Mouse (Mus musculus) forebrain, embryonic 14.5 days (tissue): ENCODE measurements around the gene Rho. TPM values are rescaled to one million over a fixed set of nuclear protein-coding genes. Genes with fewer than 3 reads are reported as not detected.

Experiments used
- ATAC-seq: fragments of 200-750 bp; cut with Nextera tagmentation; 2 replicates; pipeline ENCODE4 v1.8.0; 2017; ENCODE audit warnings: mild to moderate bottlenecking, moderate library complexity
- DNase-seq: peaks from one replicate; pipeline ENCODE4 v3.0.0-alpha.2; 2015; ENCODE audit warnings: low spot score
- H3K27ac ChIP-seq: fragments of 300-500 bp; sonication (generic); 2 replicates; pipeline ENCODE4 v1.5.1; 2014; ENCODE audit warnings: low read depth, mild to moderate bottlenecking, control low read depth, low read length, moderate library complexity
- H3K27me3 ChIP-seq: fragments of 300-500 bp; sonication (generic); replicated peaks from 2 replicates; pipeline ENCODE4 v1.6.1; 2014; ENCODE audit warnings: low read length, control low read depth, mixed read lengths; ENCODE audit not compliant: control insufficient read depth, insufficient read depth
- H3K36me3 ChIP-seq: fragments of 300-500 bp; sonication (generic); 2 replicates; pipeline ENCODE4 v1.6.1; 2014; ENCODE audit warnings: low read length, control low read depth; ENCODE audit not compliant: control insufficient read depth, insufficient read depth
- H3K4me1 ChIP-seq: fragments of 300-500 bp; sonication (generic); 2 replicates; pipeline ENCODE4 v1.6.1; 2014; ENCODE audit warnings: antibody characterized with exemption, low read length, control low read depth; ENCODE audit not compliant: control insufficient read depth, insufficient read depth
- H3K4me2 ChIP-seq: fragments of 300-500 bp; sonication (generic); 2 replicates; pipeline ENCODE4 v1.6.1; 2014; ENCODE audit warnings: mild to moderate bottlenecking, control low read depth, low read length
- H3K4me3 ChIP-seq: fragments of 300-500 bp; sonication (generic); 2 replicates; pipeline ENCODE4 v1.5.1; 2014; ENCODE audit warnings: low read depth, low read length, control low read depth
- H3K9ac ChIP-seq: fragments of 300-500 bp; sonication (generic); 2 replicates; pipeline ENCODE4 v1.6.1; 2014; ENCODE audit warnings: mild to moderate bottlenecking, low read length, control low read depth, moderate library complexity
- H3K9me3 ChIP-seq: fragments of 300-500 bp; sonication (generic); replicated peaks from 2 replicates; pipeline ENCODE4 v1.6.1; 2016; ENCODE audit warnings: low read length, control low read depth, mixed read lengths; ENCODE audit not compliant: control insufficient read depth
- WGBS: fragments of 180-500 bp; shearing (Covaris S2); extraction: QIAGEN DNeasy Blood & Tissue Kit; methylation state at CpG from one replicate; pipeline ENCODE4 v1.1.7; 2014; 5-methylcytosine and 5-hydroxymethylcytosine counted together
- polyA plus RNA-seq: library from polyadenylated mRNA; unstranded; fragments of >200 nt; fragmentation: Nextera tagmentation; extraction: Ambion mirVana; gene quantifications from 2 replicates; pipeline ENCODE4 v1.2.1, GENCODE M21; 2014

Rho gene
- polyA plus RNA-seq, 1 experiment from 2014 or later: 0.19 TPM

DNA sequence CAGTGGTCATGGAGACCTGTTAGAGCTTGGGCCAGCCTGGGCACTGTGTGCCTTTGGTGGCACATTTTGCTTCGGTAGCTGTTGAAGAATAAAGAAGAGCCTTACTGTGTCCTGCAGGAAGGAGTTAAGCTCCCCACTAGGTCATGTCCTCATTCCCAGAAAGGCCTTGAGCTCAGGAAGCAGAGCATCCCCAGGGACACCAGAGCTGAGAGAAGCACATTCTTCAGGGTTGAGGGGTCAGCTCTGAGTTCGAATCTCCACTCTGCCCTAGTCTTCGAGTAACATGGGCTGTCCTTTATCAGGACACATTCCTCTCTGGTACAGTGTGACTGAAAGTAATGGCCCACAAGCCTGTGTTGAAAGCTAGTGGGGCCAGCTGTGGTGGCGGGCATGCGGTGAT, 11.7 kb upstream of the Rho start:
- no peak overlapping the region for H3K4me2 ChIP-seq
- ATAC-seq (no peak), DNase-seq (no peak)
- no peak overlapping the region for H3K27ac ChIP-seq
- H3K4me1 ChIP-seq: peaks cover 12% of the 10 kb centered on the region
- no peaks in the 10 kb centered on the region for H3K9me3 ChIP-seq
- no peaks in the 10 kb centered on the region for H3K27me3 ChIP-seq
- no peak overlapping the region for H3K9ac ChIP-seq
- no peak overlapping the region for H3K4me3 ChIP-seq
- 94% methylated on average over 5 of the region's 5 CpGs for WGBS
- peaks cover 2% of the 10 kb centered on the region; the same call in 1 of the 2 replicates for H3K36me3 ChIP-seq

DNA sequence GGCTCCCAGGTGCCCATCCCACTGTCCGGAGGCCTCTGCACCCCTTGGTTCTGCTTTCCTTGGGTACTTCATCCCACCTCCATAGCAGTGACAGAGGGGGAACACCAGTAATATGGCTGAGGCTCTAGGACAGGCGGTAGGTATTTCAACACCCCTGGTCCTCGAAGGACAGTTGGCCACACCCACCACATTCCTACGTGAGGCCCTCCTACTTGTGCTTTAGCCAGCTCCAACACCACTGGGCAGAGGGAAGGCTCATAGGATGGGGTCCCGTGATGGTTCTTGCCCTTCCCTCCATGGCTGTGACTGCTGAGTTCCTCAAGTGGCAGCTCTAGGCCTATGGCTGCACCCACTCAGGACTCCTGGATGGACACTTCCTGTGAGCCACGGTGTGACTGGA, 6.7 kb upstream of the Rho start:
- no peaks in the 10 kb centered on the region for H3K36me3 ChIP-seq
- H3K4me2 ChIP-seq: no peak overlapping the region
- H3K27ac ChIP-seq: no peak overlapping the region
- no peak overlapping the region for H3K4me3 ChIP-seq
- no peaks in the 10 kb centered on the region for H3K9me3 ChIP-seq
- ATAC-seq (no peak), DNase-seq (no peak)
- H3K27me3 ChIP-seq: no peaks in the 10 kb centered on the region
- H3K9ac ChIP-seq: no peak overlapping the region
- H3K4me1 ChIP-seq: peaks cover 23% of the 10 kb centered on the region
- WGBS: 65% methylated on average over 6 of the region's 6 CpGs

DNA sequence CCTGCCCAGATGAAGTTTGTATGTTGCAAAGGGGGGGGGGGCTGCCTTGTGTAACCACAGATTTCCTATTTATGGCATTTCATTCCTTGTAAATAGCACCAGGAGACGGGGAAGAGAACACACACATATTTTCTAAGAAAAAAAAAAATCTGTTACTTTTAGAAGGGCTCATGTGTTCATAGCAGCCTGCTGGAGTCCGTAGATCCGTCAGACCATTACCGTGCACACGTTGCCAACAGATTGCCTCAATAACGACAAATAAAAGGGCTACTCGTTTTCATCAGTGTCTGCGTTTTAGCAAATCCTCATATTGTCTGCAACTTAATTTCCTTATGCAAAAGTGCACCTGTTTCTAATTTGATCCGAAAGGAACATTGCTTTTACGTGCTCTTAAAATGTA, 5.1 kb upstream of the Rho start:
- DNase-seq (peak; percentile 42), ATAC-seq (no peak)
- peaks cover 23% of the 10 kb centered on the region for H3K4me1 ChIP-seq
- no peak overlapping the region for H3K4me3 ChIP-seq
- no peak overlapping the region for H3K4me2 ChIP-seq
- WGBS: 39% methylated on average over 10 of the region's 10 CpGs
- peak overlapping the region; percentile 86; the same call in 1 of the 2 replicates for H3K27ac ChIP-seq
- no peaks in the 10 kb centered on the region for H3K9me3 ChIP-seq
- no peaks in the 10 kb centered on the region for H3K36me3 ChIP-seq
- no peak overlapping the region for H3K9ac ChIP-seq
- H3K27me3 ChIP-seq: no peaks in the 10 kb centered on the region

DNA sequence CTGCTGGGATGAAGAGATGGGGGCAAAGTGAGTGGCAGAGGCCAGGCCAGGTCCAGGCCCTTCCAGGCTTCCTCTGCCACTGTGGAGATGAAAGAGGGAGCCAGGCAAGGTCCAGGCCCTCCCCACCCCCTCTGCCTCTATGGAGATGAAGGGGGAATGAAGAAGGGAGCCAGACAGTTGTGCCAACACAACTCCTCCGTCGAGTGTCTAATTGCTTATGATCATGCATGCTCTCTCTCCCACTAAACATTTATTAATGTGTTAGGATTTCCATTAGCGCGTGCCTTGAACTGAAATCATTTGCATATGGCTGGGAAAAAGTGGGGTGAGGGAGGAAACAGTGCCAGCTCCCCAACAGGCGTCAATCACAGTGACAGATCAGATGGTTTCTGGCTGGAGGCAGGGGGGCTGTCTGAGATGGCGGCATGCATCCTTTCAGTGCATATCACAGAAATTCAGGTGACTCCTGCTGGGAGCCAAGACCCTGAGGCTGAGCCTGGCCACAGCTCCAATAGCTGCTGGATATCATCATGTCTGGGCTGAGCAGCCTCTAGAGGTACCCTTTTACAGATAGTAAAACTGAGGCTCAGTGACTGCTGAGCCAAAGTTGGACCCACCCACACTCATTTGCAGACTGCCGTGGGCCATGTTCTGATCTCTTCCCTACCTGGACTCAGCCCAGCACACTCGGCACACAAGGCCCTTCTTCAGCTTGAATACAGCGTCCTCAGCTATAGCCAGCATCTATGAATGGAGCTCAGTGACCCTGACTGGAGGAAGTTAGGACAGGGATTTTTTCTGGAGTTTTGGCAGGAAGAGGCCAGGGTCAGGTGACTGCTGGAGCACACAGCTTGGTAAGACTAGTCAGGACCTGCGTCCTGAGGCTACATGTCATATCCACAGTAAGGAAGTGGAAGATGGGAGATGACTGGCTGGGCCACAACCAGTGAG, 4.0 kb upstream of the Rho start:
- peak; percentile 81 for DNase-seq
- Histone ChIP-seq H3K27ac (peak overlapping the region; percentile 86), H3K4me3 (no peak overlapping the region), H3K9me3 (no peaks in the 10 kb centered on the region), H3K4me1 (peaks cover 23% of the 10 kb centered on the region), H3K4me2 (no peak overlapping the region), H3K9ac (no peak overlapping the region), H3K36me3 (no peaks in the 10 kb centered on the region), H3K27me3 (no peaks in the 10 kb centered on the region)
- peak; percentile 74 for ATAC-seq
- 46% methylated on average over 10 of the region's 10 CpGs for WGBS

DNA sequence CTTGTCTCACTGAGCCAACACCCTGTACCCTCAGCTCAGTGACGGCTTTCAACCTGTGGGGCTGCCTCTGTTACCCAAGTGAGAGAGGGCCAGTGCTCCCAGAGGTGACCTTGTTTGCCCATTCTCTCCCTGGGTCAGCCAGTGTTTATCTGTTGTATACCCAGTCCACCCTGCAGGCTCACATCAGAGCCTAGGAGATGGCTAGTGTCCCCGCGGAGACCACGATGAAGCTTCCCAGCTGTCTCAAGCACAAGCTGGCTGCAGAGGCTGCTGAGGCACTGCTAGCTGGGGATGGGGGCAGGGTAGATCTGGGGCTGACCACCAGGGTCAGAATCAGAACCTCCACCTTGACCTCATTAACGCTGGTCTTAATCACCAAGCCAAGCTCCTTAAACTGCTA, 1.5 kb upstream of the Rho start:
- 82% methylated on average over 5 of the region's 5 CpGs for WGBS
- peaks cover 23% of the 10 kb centered on the region for H3K4me1 ChIP-seq
- no peak overlapping the region for H3K27ac ChIP-seq
- no peaks in the 10 kb centered on the region for H3K27me3 ChIP-seq
- no peak for DNase-seq
- H3K4me2 ChIP-seq: no peak overlapping the region
- H3K9ac ChIP-seq: no peak overlapping the region
- ATAC-seq: no peak
- H3K9me3 ChIP-seq: no peaks in the 10 kb centered on the region
- H3K4me3 ChIP-seq: no peak overlapping the region
- H3K36me3 ChIP-seq: no peaks in the 10 kb centered on the region

DNA sequence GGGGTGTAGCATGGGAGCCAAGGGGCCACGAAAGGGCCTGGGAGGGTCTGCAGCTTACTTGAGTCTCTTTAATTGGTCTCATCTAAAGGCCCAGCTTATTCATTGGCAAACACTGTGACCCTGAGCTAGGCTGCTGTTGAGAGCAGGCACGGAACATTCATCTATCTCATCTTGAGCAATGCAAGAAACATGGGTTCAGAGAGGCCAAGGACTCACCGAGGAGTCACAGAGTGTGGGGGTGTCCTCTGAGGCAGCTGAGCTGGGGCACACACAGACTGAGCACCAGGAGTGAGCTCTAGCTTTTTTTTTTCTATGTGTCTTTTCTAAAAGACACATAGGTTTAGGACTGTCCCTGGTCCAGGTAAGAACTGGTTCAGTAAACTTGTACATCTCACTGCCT, 843 bp downstream of the Rho start:
- DNase-seq (no peak), ATAC-seq (no peak)
- WGBS: 94% methylated on average over 3 of the region's 3 CpGs
- Histone ChIP-seq H3K36me3 (no peaks in the 10 kb centered on the region), H3K27me3 (no peaks in the 10 kb centered on the region), H3K9ac (no peak overlapping the region), H3K27ac (no peak overlapping the region), H3K4me3 (no peak overlapping the region), H3K4me1 (peaks cover 5% of the 10 kb centered on the region), H3K9me3 (no peaks in the 10 kb centered on the region), H3K4me2 (no peak overlapping the region)

DNA sequence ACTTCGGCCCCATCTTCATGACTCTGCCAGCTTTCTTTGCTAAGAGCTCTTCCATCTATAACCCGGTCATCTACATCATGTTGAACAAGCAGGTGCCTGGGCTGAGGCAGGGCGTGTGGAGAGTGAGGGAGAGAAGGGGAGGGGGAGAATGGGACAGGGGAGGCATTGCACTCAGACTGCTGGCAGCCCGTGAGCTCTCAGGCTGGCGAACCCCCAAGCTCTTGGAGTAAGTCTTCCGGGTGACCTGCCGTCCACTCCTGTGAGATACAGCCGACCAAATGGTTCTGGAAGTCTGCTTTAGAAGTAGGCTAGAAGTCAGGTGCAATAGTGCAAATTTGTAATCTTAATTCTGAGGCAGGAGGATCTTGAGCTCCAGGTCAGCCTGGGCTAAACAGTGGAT, 4.0 kb downstream of the Rho start:
- ATAC-seq (no peak), DNase-seq (no peak)
- Histone ChIP-seq H3K4me3 (no peak overlapping the region), H3K27me3 (no peaks in the 10 kb centered on the region), H3K4me2 (no peak overlapping the region), H3K27ac (no peak overlapping the region), H3K9me3 (peaks cover 6% of the 10 kb centered on the region), H3K4me1 (no peaks in the 10 kb centered on the region), H3K36me3 (no peaks in the 10 kb centered on the region), H3K9ac (no peak overlapping the region)
- 83% methylated on average over 8 of the region's 8 CpGs for WGBS

DNA sequence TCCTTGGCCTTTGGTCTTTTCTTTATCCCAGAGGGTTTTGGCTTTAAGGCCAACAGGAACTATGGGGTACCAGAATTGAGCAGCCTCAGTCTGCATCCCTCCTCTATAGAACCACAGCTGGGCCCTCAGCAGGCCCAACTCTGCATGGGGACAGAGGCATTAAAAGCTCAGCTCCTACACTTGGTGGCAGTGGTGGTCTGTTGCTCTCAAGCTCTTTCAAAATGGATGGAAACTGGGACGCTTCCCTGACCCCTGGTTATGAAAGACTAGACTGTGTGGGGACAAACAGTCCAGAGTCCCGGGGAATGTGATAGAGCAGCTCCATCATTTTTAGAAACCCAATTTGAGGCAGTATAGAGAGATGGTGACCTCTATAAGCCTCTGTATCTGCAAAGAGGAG, 6.5 kb downstream of the Rho start:
- Histone ChIP-seq H3K9ac (no peak overlapping the region), H3K9me3 (peaks cover 6% of the 10 kb centered on the region), H3K4me1 (no peaks in the 10 kb centered on the region), H3K27ac (no peak overlapping the region), H3K27me3 (no peaks in the 10 kb centered on the region), H3K36me3 (no peaks in the 10 kb centered on the region), H3K4me3 (no peak overlapping the region), H3K4me2 (no peak overlapping the region)
- ATAC-seq (no peak), DNase-seq (no peak)
- WGBS: 89% methylated on average over 2 of the region's 2 CpGs

DNA sequence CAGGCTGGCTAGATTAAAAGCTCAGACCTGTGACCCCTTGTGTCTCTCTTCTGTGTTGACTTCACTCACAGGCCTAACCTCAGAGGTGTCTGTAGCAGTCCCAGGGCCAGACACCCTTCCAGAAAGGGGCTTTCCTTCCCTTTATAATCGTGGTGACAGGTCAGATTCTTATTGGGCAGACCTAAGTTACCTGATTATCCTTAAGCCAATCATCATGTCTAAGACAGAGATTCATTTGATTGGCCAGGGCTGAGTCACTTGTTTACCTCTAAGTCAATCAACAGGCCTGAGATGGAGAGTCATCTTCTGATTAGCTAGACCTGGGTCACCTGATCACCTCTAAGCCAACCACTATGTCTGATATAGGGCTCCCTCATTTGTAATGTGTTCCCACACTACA, 7.2 kb downstream of the Rho start:
- Histone ChIP-seq H3K36me3 (no peaks in the 10 kb centered on the region), H3K9me3 (peaks cover 6% of the 10 kb centered on the region), H3K9ac (no peak overlapping the region), H3K27ac (no peak overlapping the region), H3K27me3 (no peaks in the 10 kb centered on the region), H3K4me3 (no peak overlapping the region), H3K4me1 (no peaks in the 10 kb centered on the region), H3K4me2 (no peak overlapping the region)
- DNase-seq: no peak
- WGBS: 70% methylated on average over 1 of the region's 1 CpGs
- ATAC-seq: no peak
